Comparison of ENCODE assay signal across 8 mouse cellular contexts in genomic region chr10:122887528-122888183, GRCm38 (mm10).
DNase-seq lines count a peak whose midpoint lies in the region; ATAC-seq and TF ChIP-seq lines count a peak whose summit lies in the region.

No protein-coding gene starts in this region.

- H3K36me3 ChIP-seq in kidney, postnatal 0 days (ENCODE audit: insufficient read depth, low read length), result no peaks in the 10 kb centered on the region
- H3K36me3 ChIP-seq in heart, embryonic 15.5 days, result no peaks in the 10 kb centered on the region
- H3K36me3 ChIP-seq in lung, postnatal 0 days (ENCODE audit: insufficient read depth, low read length), result no peaks in the 10 kb centered on the region

- 0 out of 2 replicates have a peak, but pooled peaks have one; percentile 11 for ATAC-seq in kidney, postnatal 0 days (replicated peaks; ENCODE audit: low FRiP score, low read depth)
- no peak; the same call in 1 of the 2 replicates for ATAC-seq in heart, embryonic 15.5 days (replicated peaks; ENCODE audit: insufficient number of reproducible peaks, insufficient read depth, low FRiP score, low read depth)
- ATAC-seq in lung, postnatal 0 days, result no peak
- ATAC-seq in granulocyte monocyte progenitor cell, adult 5-6 weeks (replicated peaks; ENCODE audit: poor library complexity, severe bottlenecking), result no peak
- no peak for ATAC-seq in megakaryocyte-erythroid progenitor cell, adult 5-6 weeks (replicated peaks; ENCODE audit: low FRiP score, low TSS enrichment, poor library complexity, severe bottlenecking)

- TF ChIP-seq CTCF in kidney, postnatal 0 days (IDR thresholded peaks at IDR 0.05; ENCODE audit: low read depth), result no peak
- no peak for TF ChIP-seq CTCF in lung, postnatal 0 days (IDR thresholded peaks at IDR 0.05)

- H3K4me2 ChIP-seq in kidney, postnatal 0 days (ENCODE audit: low read length), result no peak overlapping the region
- no peak overlapping the region for H3K4me2 ChIP-seq in heart, embryonic 15.5 days
- H3K4me2 ChIP-seq in lung, postnatal 0 days (replicated peaks; ENCODE audit: low read depth, low read length), result no peak overlapping the region

- H3K9me3 ChIP-seq in kidney, postnatal 0 days (replicated peaks; ENCODE audit: low read length), result no peaks in the 10 kb centered on the region
- no peaks in the 10 kb centered on the region for H3K9me3 ChIP-seq in heart, embryonic 15.5 days (replicated peaks)
- no peaks in the 10 kb centered on the region for H3K9me3 ChIP-seq in lung, postnatal 0 days (ENCODE audit: low read length)

- no peak for TF ChIP-seq EP300 in lung, postnatal 0 days (IDR thresholded peaks at IDR 0.05)

- H3K27me3 ChIP-seq in kidney, postnatal 0 days (ENCODE audit: insufficient read depth, low read length), result no peaks in the 10 kb centered on the region
- no peaks in the 10 kb centered on the region for H3K27me3 ChIP-seq in heart, embryonic 15.5 days
- H3K27me3 ChIP-seq in lung, postnatal 0 days (replicated peaks; ENCODE audit: insufficient read depth, low read length), result no peaks in the 10 kb centered on the region

- H3K9ac ChIP-seq in kidney, postnatal 0 days (ENCODE audit: low read depth, low read length), result 0 out of 2 replicates have a peak overlapping the region, but pooled peaks have one; percentile 10
- H3K9ac ChIP-seq in heart, embryonic 15.5 days, result no peak overlapping the region; the same call in 1 of the 2 replicates
- H3K9ac ChIP-seq in lung, postnatal 0 days (replicated peaks; ENCODE audit: low read depth), result 0 out of 2 replicates have a peak overlapping the region, but pooled peaks have one; percentile 5

- H3K27ac ChIP-seq in kidney, postnatal 0 days, result peak overlapping the region; percentile 90; the same call in 1 of the 2 replicates
- H3K27ac ChIP-seq in heart, embryonic 15.5 days, result peak overlapping the region; percentile 77
- H3K27ac ChIP-seq in lung, postnatal 0 days (ENCODE audit: low read length), result peak overlapping the region; percentile 57

- no peak overlapping the region for H3K4me3 ChIP-seq in kidney, postnatal 0 days (replicated peaks; ENCODE audit: low read depth, low read length)
- no peak overlapping the region for H3K4me3 ChIP-seq in heart, embryonic 15.5 days
- no peak overlapping the region for H3K4me3 ChIP-seq in lung, postnatal 0 days (ENCODE audit: low read depth, low read length)

- DNase-seq in kidney, postnatal 0 days (ENCODE audit: low spot score), result peak; percentile 41
- no peak for DNase-seq in kidney, adult 9 months
- peak; percentile 62 for DNase-seq in embryo, embryonic 11.5 days (ENCODE audit: low read depth, low spot score)
- no peak for DNase-seq in lung, postnatal 0 days (ENCODE audit: low spot score)
- no peak for DNase-seq in urinary bladder, postnatal 25 days (ENCODE audit: low spot score)

- peaks cover 44% of the 10 kb centered on the region for H3K4me1 ChIP-seq in kidney, postnatal 0 days (replicated peaks; ENCODE audit: insufficient read depth, low read length)
- peaks cover 65% of the 10 kb centered on the region for H3K4me1 ChIP-seq in heart, embryonic 15.5 days (replicated peaks)
- H3K4me1 ChIP-seq in lung, postnatal 0 days (ENCODE audit: insufficient read depth, low read depth, low read length), result peaks cover 15% of the 10 kb centered on the region; the same call in 1 of the 2 replicates

- WGBS in kidney, postnatal 0 days, result 34% methylated on average over 10 of the region's 10 CpGs
- 43% methylated on average over 10 of the region's 10 CpGs for WGBS in heart, embryonic 15.5 days
- WGBS in lung, postnatal 0 days, result 23% methylated on average over 10 of the region's 10 CpGs

Comparison
In these comparisons a context has a peak if more than half of its experiments do, and no peak if none do; other contexts are left out.
1. DNase-seq: peak in kidney, postnatal 0 days (single experiment) and embryo, embryonic 11.5 days (single experiment); none in kidney, adult 9 months (single experiment), lung, postnatal 0 days (single experiment) and urinary bladder, postnatal 25 days (single experiment).
2. Peak in every context shown above with its lines, with median percentiles within 50 percentile points of each other: H3K27ac ChIP-seq.